Mouse (Mus musculus) lung, postnatal 36 days (tissue): ENCODE measurements around the gene Man2a1.

Source experiments
- DNase-seq: peaks from one replicate; pipeline ENCODE4 v3.0.0; 2022; ENCODE audit warnings: mixed read lengths

Man2a1 gene

GRCm38 (mm10) chr17:64603534-64603933 lies 3.0 kb downstream of the Man2a1 start:
- DNase-seq: no peak

GRCm38 (mm10) chr17:64604163-64604562 lies 3.6 kb downstream of the Man2a1 start:
- DNase-seq: no peak

- no peak for DNase-seq
Observed at GRCm38 (mm10) chr17:64608228-64608627, 7.7 kb downstream of the Man2a1 start.

- DNase-seq: peak; percentile 40
Observed at GRCm38 (mm10) chr17:64608923-64609598, 8.5 kb downstream of the Man2a1 start.

- DNase-seq: no peak
Observed at GRCm38 (mm10) chr17:64609741-64610140, 9.2 kb downstream of the Man2a1 start.

- DNase-seq: no peak
Observed at GRCm38 (mm10) chr17:64611426-64611825, 10.9 kb downstream of the Man2a1 start.

GRCm38 (mm10) chr17:64612135-64612885 lies 11.8 kb downstream of the Man2a1 start:
- peak; percentile 41 for DNase-seq

- no peak for DNase-seq
Observed at GRCm38 (mm10) chr17:64612930-64613329, 12.4 kb downstream of the Man2a1 start.

- DNase-seq: no peak
Observed at GRCm38 (mm10) chr17:64613351-64613750, 12.8 kb downstream of the Man2a1 start.

GRCm38 (mm10) chr17:64614804-64615203 lies 14.3 kb downstream of the Man2a1 start:
- DNase-seq: no peak

- DNase-seq: no peak
Observed at GRCm38 (mm10) chr17:64615420-64615819, 14.9 kb downstream of the Man2a1 start.

- no peak for DNase-seq
Observed at GRCm38 (mm10) chr17:64616259-64616658, 15.7 kb downstream of the Man2a1 start.

GRCm38 (mm10) chr17:64617838-64618237 lies 17.3 kb downstream of the Man2a1 start:
- peak; percentile 85 for DNase-seq

GRCm38 (mm10) chr17:64618996-64619395 lies 18.5 kb downstream of the Man2a1 start:
- DNase-seq: no peak

- no peak for DNase-seq
Observed at GRCm38 (mm10) chr17:64620135-64620534, 19.6 kb downstream of the Man2a1 start.

GRCm38 (mm10) chr17:64620627-64621026 lies 20.1 kb downstream of the Man2a1 start:
- DNase-seq: no peak

- no peak for DNase-seq
Observed at GRCm38 (mm10) chr17:64621226-64621625, 20.7 kb downstream of the Man2a1 start.

GRCm38 (mm10) chr17:64621649-64622351 lies 21.3 kb downstream of the Man2a1 start:
- DNase-seq: no peak

- peak; percentile 77 for DNase-seq
Observed at GRCm38 (mm10) chr17:64622352-64622886, 21.9 kb downstream of the Man2a1 start.

GRCm38 (mm10) chr17:64624439-64624838 lies 23.9 kb downstream of the Man2a1 start:
- DNase-seq: no peak

- DNase-seq: no peak
Observed at GRCm38 (mm10) chr17:64628796-64629195, 28.3 kb downstream of the Man2a1 start.

GRCm38 (mm10) chr17:64629486-64629885 lies 28.9 kb downstream of the Man2a1 start:
- DNase-seq: no peak

GRCm38 (mm10) chr17:64630506-64630905 lies 30.0 kb downstream of the Man2a1 start:
- no peak for DNase-seq
